Mouse (Mus musculus) C2C12 (cell line): ENCODE measurements around the gene Elfn2.

Experiments
- CTCF ChIP-seq: IDR thresholded peaks from one replicate; pipeline ENCODE4 v1.5.1; 2011; ENCODE audit not compliant: control insufficient read depth, insufficient read depth, insufficient read length
- MAX ChIP-seq: IDR thresholded peaks from one replicate; pipeline ENCODE4 v1.6.1; 2011; ENCODE audit warnings: mild to moderate bottlenecking, control low read depth

GRCm38 (mm10) chr15:78715856-78716255 is 2.7 kb downstream of the Elfn2 start:
- TF ChIP-seq CTCF (no peak), MAX (no peak)
